Mouse (Mus musculus): Measurements from ENCODE around the gene Paip2b. TPM values are rescaled to one million over a fixed set of nuclear protein-coding genes. Genes with fewer than 3 reads are reported as not detected.

Gene Paip2b
- polyA plus RNA-seq (2017; shearing (Covaris generic)) = 63.7 TPM

GRCm38 (mm10) chr6:83831606-83832123, at the start of gene Paip2b:
Paip2b (minus strand) TSS chr6:83831741.

GRCm38 (mm10) chr6:83866954-83867597, 35.5 kb upstream of the Paip2b start, which contains the start of gene Zfp638:
Zfp638 (plus strand) TSS chr6:83867109.

DNA sequence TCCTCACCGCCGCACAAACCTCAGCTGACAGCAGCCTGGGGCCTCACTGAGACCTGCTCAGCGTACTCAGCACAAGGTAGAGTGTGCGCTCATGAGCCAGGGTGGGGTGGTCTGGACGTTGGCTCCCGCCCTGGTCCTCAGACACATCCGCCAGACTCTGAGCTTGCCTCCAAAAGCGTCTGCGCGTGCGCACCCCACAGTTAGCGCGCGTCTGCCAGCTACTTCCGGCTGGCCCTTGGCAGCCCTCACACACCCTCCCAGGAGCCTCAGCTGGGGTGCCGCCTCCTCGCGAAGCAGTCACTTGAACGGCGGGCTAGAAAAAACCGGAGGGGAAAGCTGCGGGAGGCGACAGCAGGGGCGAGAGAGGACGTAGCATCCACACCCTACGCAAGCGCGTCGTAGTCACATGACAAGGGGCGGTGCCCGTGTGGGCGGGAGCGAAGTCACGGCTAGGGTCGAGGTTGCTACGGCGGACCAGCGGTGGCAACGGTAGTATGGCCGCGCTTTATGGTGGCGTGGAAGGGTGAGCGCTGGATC, 36.7 kb downstream of the Paip2b start, which contains the start of gene Nagk:
Nagk (plus strand) TSS at position 223 of the 537 bp plus-strand sequence.

GRCm38 (mm10) chr6:83775638-83776293, 55.8 kb downstream of the Paip2b start, which contains the start of gene Tex261:
Tex261 (minus strand) TSS chr6:83775813.

DNA sequence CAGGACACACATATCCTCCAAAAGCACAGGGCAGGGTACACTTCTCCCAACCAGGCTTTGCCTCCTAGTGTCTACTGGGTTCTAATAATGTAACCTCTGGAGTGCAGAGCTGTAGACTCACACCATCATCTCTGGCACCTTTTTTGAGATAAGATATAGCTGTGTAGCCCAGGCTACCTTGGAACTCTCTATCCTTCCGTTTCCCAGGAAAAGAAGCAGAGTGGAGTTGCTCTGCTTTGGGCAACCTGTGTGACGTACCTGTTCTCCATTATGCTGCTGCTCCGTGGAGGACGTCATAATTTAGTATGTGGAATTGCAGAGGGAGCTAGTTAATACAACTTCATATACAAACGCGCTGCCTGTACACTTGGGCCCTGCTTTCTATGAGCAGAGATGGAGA, 69.2 kb downstream of the Paip2b start, which contains the start of gene Ankrd53:
Ankrd53 (plus strand) TSS at position 301 of the 400 bp plus-strand sequence.

Other genes starting within 250 kb of the Paip2b start
- gene Clec4f, start 175.6 kb downstream of the Paip2b start, polyA plus RNA-seq (2017; shearing (Covaris generic)) = not detected
- gene Cd207, start 153.9 kb downstream of the Paip2b start, polyA plus RNA-seq (2017; shearing (Covaris generic)) = not detected
- 3.8 TPM for gene Vax2, start 120.5 kb downstream of the Paip2b start, polyA plus RNA-seq (2017; shearing (Covaris generic))
- not detected for gene Atp6v1b1, start 88.8 kb downstream of the Paip2b start, polyA plus RNA-seq (2017; shearing (Covaris generic))
- not detected for gene Ankrd53, start 69.1 kb downstream of the Paip2b start, polyA plus RNA-seq (2017; shearing (Covaris generic))
- 60.5 TPM for gene Tex261, start 55.9 kb downstream of the Paip2b start, polyA plus RNA-seq (2017; shearing (Covaris generic))
- gene Nagk, start 36.8 kb downstream of the Paip2b start, polyA plus RNA-seq (2017; shearing (Covaris generic)) = 13.1 TPM
- gene Zfp638, start 35.4 kb upstream of the Paip2b start, polyA plus RNA-seq (2017; shearing (Covaris generic)) = 85.3 TPM
- gene Dysf, start 176.8 kb upstream of the Paip2b start, polyA plus RNA-seq (2017; shearing (Covaris generic)) = 0.07 TPM

Measured in effector memory CD4-positive, alpha-beta T cell, adult 7 months (primary cell).